Mouse (Mus musculus) kidney, postnatal 14 days (tissue): ENCODE measurements around the gene Morf4l1.
"Not testable (repeated sequence)": the region's sequence is repeated elsewhere in the genome, so short reads cannot be mapped to it uniquely, and the experiment has no call there.

ENCODE experiments used
- DNase-seq: peaks from one replicate; pipeline ENCODE4 v3.0.0; 2022; ENCODE audit warnings: mixed read lengths

Gene Morf4l1

GRCm38 (mm10) chr9:90060574-90060875, 54.0 kb downstream of the Morf4l1 start:
- DNase-seq: no peak

GRCm38 (mm10) chr9:90059828-90060573, 54.6 kb downstream of the Morf4l1 start:
- no peak for DNase-seq

- no peak for DNase-seq
Observed at GRCm38 (mm10) chr9:90056716-90057115, 57.9 kb downstream of the Morf4l1 start.

GRCm38 (mm10) chr9:90055911-90056310, 58.7 kb downstream of the Morf4l1 start:
- DNase-seq: no peak

- no peak for DNase-seq
Observed at GRCm38 (mm10) chr9:90055409-90055808, 59.2 kb downstream of the Morf4l1 start.

GRCm38 (mm10) chr9:90054371-90055145, 60.0 kb downstream of the Morf4l1 start:
- DNase-seq: peak; percentile 89

- no peak for DNase-seq
Observed at GRCm38 (mm10) chr9:90053852-90054251, 60.7 kb downstream of the Morf4l1 start, which contains the start of gene Ctsh. Gene Ctsh (plus strand): TSS chr9:90054152.

GRCm38 (mm10) chr9:90047937-90048627, 66.5 kb downstream of the Morf4l1 start:
- DNase-seq: peak; percentile 26

- DNase-seq: no peak
Observed at GRCm38 (mm10) chr9:90045191-90045590, 69.4 kb downstream of the Morf4l1 start.

GRCm38 (mm10) chr9:90042906-90043305, 71.7 kb downstream of the Morf4l1 start:
- DNase-seq: not testable (repeated sequence)
